Mouse (Mus musculus) kidney, postnatal 0 days (tissue): ENCODE results near the gene Zfhx3. TPM values are rescaled to one million over a fixed set of nuclear protein-coding genes. Genes with fewer than 3 reads are reported as not detected.

Experiments used
- ATAC-seq: fragments of 200-750 bp; cut with Nextera tagmentation; replicated peaks from 2 replicates; pipeline ENCODE4 v1.8.0; 2017; ENCODE audit warnings: low read depth, moderate number of reproducible peaks, moderate TSS enrichment, moderate library complexity; ENCODE audit not compliant: low FRiP score
- DNase-seq: peaks from one replicate; pipeline ENCODE4 v3.0.0-alpha.2; 2016; ENCODE audit warnings: low spot score
- H3K27ac ChIP-seq: fragments of 300-500 bp; sonication (generic); 2 replicates; pipeline ENCODE4 v1.5.1; 2014; ENCODE audit warnings: mild to moderate bottlenecking
- H3K27me3 ChIP-seq: fragments of 300-500 bp; sonication (generic); 2 replicates; pipeline ENCODE4 v1.6.1; 2014; ENCODE audit warnings: low read length, mixed read lengths; ENCODE audit not compliant: insufficient read depth
- H3K36me3 ChIP-seq: fragments of 300-500 bp; sonication (generic); 2 replicates; pipeline ENCODE4 v1.6.1; 2014; ENCODE audit warnings: low read length, mixed read lengths; ENCODE audit not compliant: insufficient read depth
- H3K4me1 ChIP-seq: fragments of 300-500 bp; sonication (generic); replicated peaks from 2 replicates; pipeline ENCODE4 v1.6.1; 2014; ENCODE audit warnings: antibody characterized with exemption, low read length, mixed read lengths; ENCODE audit not compliant: insufficient read depth
- H3K4me2 ChIP-seq: fragments of 300-500 bp; sonication (generic); 2 replicates; pipeline ENCODE4 v1.6.1; 2014; ENCODE audit warnings: mild to moderate bottlenecking, low read length, moderate library complexity, mixed read lengths
- H3K4me3 ChIP-seq: fragments of 300-500 bp; sonication (generic); replicated peaks from 2 replicates; pipeline ENCODE4 v1.5.1; 2014; ENCODE audit warnings: low read depth, low read length
- H3K9ac ChIP-seq: fragments of 300-500 bp; sonication (generic); 2 replicates; pipeline ENCODE4 v1.6.1; 2014; ENCODE audit warnings: low read depth, low read length
- H3K9me3 ChIP-seq: fragments of 300-500 bp; sonication (generic); replicated peaks from 2 replicates; pipeline ENCODE4 v1.6.1; 2016; ENCODE audit warnings: low read length, inconsistent platforms, mixed read lengths
- CTCF ChIP-seq: IDR thresholded peaks from 2 replicates; pipeline ENCODE4 v1.5.1; 2016; ENCODE audit warnings: antibody characterized with exemption, low read depth, mild to moderate bottlenecking, moderate library complexity
- WGBS: fragments of 180-500 bp; shearing (Covaris S2); extraction: QIAGEN DNeasy Blood & Tissue Kit; methylation state at CpG from one replicate; pipeline ENCODE4 v1.1.7; 2014; 5-methylcytosine and 5-hydroxymethylcytosine counted together
- polyA plus RNA-seq: library from polyadenylated mRNA; unstranded; fragments of >200 nt; fragmentation: Nextera tagmentation; extraction: Ambion mirVana; gene quantifications from 2 replicates; pipeline ENCODE4 v1.2.1, GENCODE M21; 2015

Gene Zfhx3
- polyA plus RNA-seq, 1 experiment from 2014 or later: 5.0 TPM

- H3K27ac ChIP-seq: no peak overlapping the region
- peaks cover 34% of the 10 kb centered on the region for H3K4me1 ChIP-seq
- no peak overlapping the region for H3K9ac ChIP-seq
- H3K27me3 ChIP-seq: no peaks in the 10 kb centered on the region
- DNase-seq: peak; percentile 67
- TF ChIP-seq CTCF: no peak
- H3K36me3 ChIP-seq: no peaks in the 10 kb centered on the region
- H3K4me3 ChIP-seq: no peak overlapping the region
- peak overlapping the region; percentile 15; the same call in 1 of the 2 replicates for H3K4me2 ChIP-seq
- no peak for ATAC-seq
- H3K9me3 ChIP-seq: no peaks in the 10 kb centered on the region
- 20% methylated on average over 15 of the region's 15 CpGs for WGBS
These were observed 880.4 kb downstream of the Zfhx3 start for GRCm38 (mm10) chr8:108822841-108823266.

- Histone ChIP-seq H3K36me3 (no peaks in the 10 kb centered on the region), H3K4me1 (peaks cover 30% of the 10 kb centered on the region), H3K4me2 (no peak overlapping the region), H3K27ac (no peak overlapping the region), H3K9ac (no peak overlapping the region), H3K4me3 (no peak overlapping the region), H3K9me3 (no peaks in the 10 kb centered on the region), H3K27me3 (no peaks in the 10 kb centered on the region)
- 92% methylated on average over 4 of the region's 4 CpGs for WGBS
- DNase-seq (no peak), ATAC-seq (no peak)
- no peak for TF ChIP-seq CTCF
These were observed 881.6 kb downstream of the Zfhx3 start for GRCm38 (mm10) chr8:108824049-108824448.

GRCm38 (mm10) chr8:108826414-108826813, 884.0 kb downstream of the Zfhx3 start:
- no peak for ATAC-seq
- 72% methylated on average over 4 of the region's 4 CpGs for WGBS

GRCm38 (mm10) chr8:108827428-108827827, 885.0 kb downstream of the Zfhx3 start:
- H3K4me3 ChIP-seq: no peak overlapping the region
- peak overlapping the region; percentile 13; the same call in 1 of the 2 replicates for H3K4me2 ChIP-seq
- H3K27ac ChIP-seq: no peak overlapping the region
- DNase-seq (no peak), ATAC-seq (no peak; the same call in 1 of the 2 replicates)
- no peak overlapping the region for H3K9ac ChIP-seq
- 48% methylated on average over 15 of the region's 15 CpGs for WGBS
- no peaks in the 10 kb centered on the region for H3K9me3 ChIP-seq
- no peaks in the 10 kb centered on the region for H3K27me3 ChIP-seq
- H3K36me3 ChIP-seq: no peaks in the 10 kb centered on the region
- peaks cover 10% of the 10 kb centered on the region for H3K4me1 ChIP-seq
- TF ChIP-seq CTCF: no peak

More at GRCm38 (mm10) chr8:108826414-108826813, 884.0 kb downstream of the Zfhx3 start:
- no peak for DNase-seq
- H3K27me3 ChIP-seq: no peaks in the 10 kb centered on the region
- no peaks in the 10 kb centered on the region for H3K36me3 ChIP-seq
- H3K27ac ChIP-seq: no peak overlapping the region
- H3K9ac ChIP-seq: no peak overlapping the region
- H3K4me1 ChIP-seq: peaks cover 13% of the 10 kb centered on the region
- H3K9me3 ChIP-seq: no peaks in the 10 kb centered on the region
- no peak overlapping the region for H3K4me2 ChIP-seq
- no peak overlapping the region for H3K4me3 ChIP-seq
- no peak for TF ChIP-seq CTCF

GRCm38 (mm10) chr8:108829305-108829717, 886.9 kb downstream of the Zfhx3 start:
- Histone ChIP-seq H3K27me3 (no peaks in the 10 kb centered on the region), H3K4me1 (no peaks in the 10 kb centered on the region; the same call in 1 of the 2 replicates), H3K4me3 (no peak overlapping the region), H3K9ac (no peak overlapping the region), H3K4me2 (no peak overlapping the region), H3K36me3 (no peaks in the 10 kb centered on the region), H3K27ac (no peak overlapping the region), H3K9me3 (no peaks in the 10 kb centered on the region)
- WGBS: 50% methylated on average over 12 of the region's 12 CpGs
- no peak for ATAC-seq
- no peak for TF ChIP-seq CTCF
- DNase-seq: no peak

GRCm38 (mm10) chr8:108835143-108835542, 892.7 kb downstream of the Zfhx3 start:
- no peak overlapping the region for H3K4me3 ChIP-seq
- no peak overlapping the region for H3K27ac ChIP-seq
- H3K4me1 ChIP-seq: peaks cover 4% of the 10 kb centered on the region; the same call in 1 of the 2 replicates
- no peaks in the 10 kb centered on the region for H3K27me3 ChIP-seq
- 83% methylated on average over 11 of the region's 11 CpGs for WGBS
- H3K9me3 ChIP-seq: no peaks in the 10 kb centered on the region
- H3K9ac ChIP-seq: no peak overlapping the region
- no peak overlapping the region for H3K4me2 ChIP-seq
- DNase-seq (no peak), ATAC-seq (no peak)
- TF ChIP-seq CTCF: no peak
- H3K36me3 ChIP-seq: no peaks in the 10 kb centered on the region

GRCm38 (mm10) chr8:108837788-108838187, 895.3 kb downstream of the Zfhx3 start:
- ATAC-seq: no peak
- Histone ChIP-seq H3K9ac (no peak overlapping the region), H3K4me1 (peaks cover 4% of the 10 kb centered on the region; the same call in 1 of the 2 replicates), H3K4me2 (no peak overlapping the region), H3K36me3 (no peaks in the 10 kb centered on the region), H3K27ac (no peak overlapping the region), H3K9me3 (no peaks in the 10 kb centered on the region), H3K27me3 (no peaks in the 10 kb centered on the region), H3K4me3 (no peak overlapping the region)
- 27% methylated on average over 10 of the region's 10 CpGs for WGBS
- DNase-seq: peak; percentile 56
- TF ChIP-seq CTCF: no peak
